Mouse (Mus musculus): ENCODE measurements at regions not wholly inside any gene's neighbourhood (a gene's known extent, or its start where the extent isn't known, plus 50 kb on each side); places are given as distances from the start of the nearest gene placed in this dataset.

- no peaks in the 10 kb centered on the region for H3K27me3 ChIP-seq (ENCODE audit: control insufficient read depth, insufficient read depth, low read length)
- H3K9ac ChIP-seq (ENCODE audit: low read length) = no peak overlapping the region
- no peak overlapping the region for H3K4me2 ChIP-seq
- H3K4me1 ChIP-seq (ENCODE audit: control insufficient read depth, insufficient read depth, low read length) = no peaks in the 10 kb centered on the region
- ATAC-seq (ENCODE audit: low FRiP score) (no peak), DNase-seq (ENCODE audit: low spot score, missing footprints) (peak; percentile 69)
- no peaks in the 10 kb centered on the region for H3K36me3 ChIP-seq (ENCODE audit: control insufficient read depth, insufficient read depth, low read length)
- H3K9me3 ChIP-seq (ENCODE audit: control insufficient read depth, low read length) = no peaks in the 10 kb centered on the region
- H3K4me3 ChIP-seq (ENCODE audit: low read depth, low read length) = no peak overlapping the region
- no peak overlapping the region for H3K27ac ChIP-seq (ENCODE audit: low read depth, low read length)
- 85% methylated on average over 6 of the region's 6 CpGs for WGBS
Measured at GRCm38 (mm10) chr2:27590511-27590910, 75.6 kb downstream of the Wdr5 start.

- H3K4me3 ChIP-seq (ENCODE audit: low read depth, low read length) = no peak overlapping the region
- no peak overlapping the region for H3K4me2 ChIP-seq
- ATAC-seq (ENCODE audit: low FRiP score) = no peak
- no peaks in the 10 kb centered on the region for H3K27me3 ChIP-seq (ENCODE audit: control insufficient read depth, insufficient read depth, low read length)
- no peak overlapping the region for H3K27ac ChIP-seq (ENCODE audit: low read depth, low read length)
- H3K9ac ChIP-seq (ENCODE audit: low read length) = no peak overlapping the region
- 87% methylated on average over 5 of the region's 5 CpGs for WGBS
- H3K36me3 ChIP-seq (ENCODE audit: control insufficient read depth, insufficient read depth, low read length) = no peaks in the 10 kb centered on the region
- no peaks in the 10 kb centered on the region for H3K4me1 ChIP-seq (ENCODE audit: control insufficient read depth, insufficient read depth, low read length)
- H3K9me3 ChIP-seq (ENCODE audit: control insufficient read depth, low read length) = no peaks in the 10 kb centered on the region
- no peak for DNase-seq (ENCODE audit: low spot score, missing footprints)
Measured at GRCm38 (mm10) chr2:27591668-27592067, 76.7 kb downstream of the Wdr5 start.

- Histone ChIP-seq H3K27ac (ENCODE audit: low read depth, low read length) (no peak overlapping the region), H3K4me2 (no peak overlapping the region), H3K36me3 (ENCODE audit: control insufficient read depth, insufficient read depth, low read length) (no peaks in the 10 kb centered on the region), H3K9ac (ENCODE audit: low read length) (no peak overlapping the region), H3K4me3 (ENCODE audit: low read depth, low read length) (no peak overlapping the region), H3K27me3 (ENCODE audit: control insufficient read depth, insufficient read depth, low read length) (no peaks in the 10 kb centered on the region), H3K4me1 (ENCODE audit: control insufficient read depth, insufficient read depth, low read length) (no peaks in the 10 kb centered on the region), H3K9me3 (ENCODE audit: control insufficient read depth, low read length) (no peaks in the 10 kb centered on the region)
- ATAC-seq (ENCODE audit: low FRiP score) (no peak), DNase-seq (ENCODE audit: low spot score, missing footprints) (peak; percentile 81)
- WGBS = 49% methylated on average over 10 of the region's 10 CpGs
Measured at GRCm38 (mm10) chr2:27593338-27593737, 78.4 kb downstream of the Wdr5 start.

- no peak overlapping the region for H3K27ac ChIP-seq (ENCODE audit: low read depth, low read length)
- ATAC-seq (ENCODE audit: low FRiP score) (no peak), DNase-seq (ENCODE audit: low spot score, missing footprints) (peak; percentile 73)
- H3K9me3 ChIP-seq (ENCODE audit: control insufficient read depth, low read length) = no peaks in the 10 kb centered on the region
- no peak overlapping the region for H3K9ac ChIP-seq (ENCODE audit: low read length)
- no peak overlapping the region for H3K4me2 ChIP-seq
- no peak overlapping the region for H3K4me3 ChIP-seq (ENCODE audit: low read depth, low read length)
- H3K27me3 ChIP-seq (ENCODE audit: control insufficient read depth, insufficient read depth, low read length) = no peaks in the 10 kb centered on the region
- no peaks in the 10 kb centered on the region for H3K36me3 ChIP-seq (ENCODE audit: control insufficient read depth, insufficient read depth, low read length)
- H3K4me1 ChIP-seq (ENCODE audit: control insufficient read depth, insufficient read depth, low read length) = no peaks in the 10 kb centered on the region
- WGBS = 71% methylated on average over 4 of the region's 4 CpGs
Measured at GRCm38 (mm10) chr2:27595251-27595650, 80.3 kb downstream of the Wdr5 start.

- ATAC-seq (ENCODE audit: low FRiP score) (no peak), DNase-seq (ENCODE audit: low spot score, missing footprints) (peak; percentile 70)
- Histone ChIP-seq H3K36me3 (ENCODE audit: control insufficient read depth, insufficient read depth, low read length) (no peaks in the 10 kb centered on the region), H3K4me3 (ENCODE audit: low read depth, low read length) (no peak overlapping the region), H3K4me1 (ENCODE audit: control insufficient read depth, insufficient read depth, low read length) (no peaks in the 10 kb centered on the region), H3K27me3 (ENCODE audit: control insufficient read depth, insufficient read depth, low read length) (no peaks in the 10 kb centered on the region), H3K27ac (ENCODE audit: low read depth, low read length) (no peak overlapping the region), H3K9ac (ENCODE audit: low read length) (no peak overlapping the region), H3K4me2 (no peak overlapping the region), H3K9me3 (ENCODE audit: control insufficient read depth, low read length) (no peaks in the 10 kb centered on the region)
- 34% methylated on average over 2 of the region's 2 CpGs for WGBS
Measured at GRCm38 (mm10) chr2:27596217-27596616, 80.0 kb upstream of the Rxra start.

- Histone ChIP-seq H3K36me3 (ENCODE audit: control insufficient read depth, insufficient read depth, low read length) (no peaks in the 10 kb centered on the region), H3K9ac (ENCODE audit: low read length) (no peak overlapping the region), H3K27ac (ENCODE audit: low read depth, low read length) (no peak overlapping the region), H3K4me3 (ENCODE audit: low read depth, low read length) (no peak overlapping the region), H3K27me3 (ENCODE audit: control insufficient read depth, insufficient read depth, low read length) (no peaks in the 10 kb centered on the region), H3K9me3 (ENCODE audit: control insufficient read depth, low read length) (no peaks in the 10 kb centered on the region), H3K4me1 (ENCODE audit: control insufficient read depth, insufficient read depth, low read length) (no peaks in the 10 kb centered on the region), H3K4me2 (no peak overlapping the region)
- DNase-seq (ENCODE audit: low spot score, missing footprints) (no peak), ATAC-seq (ENCODE audit: low FRiP score) (no peak)
- WGBS = 80% methylated on average over 1 of the region's 1 CpGs
Measured at GRCm38 (mm10) chr2:27596966-27597365, 79.3 kb upstream of the Rxra start.

- no peaks in the 10 kb centered on the region for H3K36me3 ChIP-seq (ENCODE audit: control insufficient read depth, insufficient read depth, low read length)
- 93% methylated on average over 4 of the region's 4 CpGs for WGBS
- no peak overlapping the region for H3K4me3 ChIP-seq (ENCODE audit: low read depth, low read length)
- H3K9ac ChIP-seq (ENCODE audit: low read length) = no peak overlapping the region
- no peaks in the 10 kb centered on the region for H3K9me3 ChIP-seq (ENCODE audit: control insufficient read depth, low read length)
- H3K4me2 ChIP-seq = no peak overlapping the region
- no peaks in the 10 kb centered on the region for H3K4me1 ChIP-seq (ENCODE audit: control insufficient read depth, insufficient read depth, low read length)
- DNase-seq (ENCODE audit: low spot score, missing footprints) (no peak), ATAC-seq (ENCODE audit: low FRiP score) (no peak)
- no peaks in the 10 kb centered on the region for H3K27me3 ChIP-seq (ENCODE audit: control insufficient read depth, insufficient read depth, low read length)
- no peak overlapping the region for H3K27ac ChIP-seq (ENCODE audit: low read depth, low read length)
Measured at GRCm38 (mm10) chr2:27597901-27598300, 78.3 kb upstream of the Rxra start.

GRCm38 (mm10) chr2:27599061-27599768 is 77.0 kb upstream of the Rxra start:
- no peaks in the 10 kb centered on the region for H3K9me3 ChIP-seq (ENCODE audit: control insufficient read depth, low read length)
- no peaks in the 10 kb centered on the region for H3K4me1 ChIP-seq (ENCODE audit: control insufficient read depth, insufficient read depth, low read length)
- WGBS = 91% methylated on average over 8 of the region's 8 CpGs
- H3K27me3 ChIP-seq (ENCODE audit: control insufficient read depth, insufficient read depth, low read length) = no peaks in the 10 kb centered on the region
- ATAC-seq (ENCODE audit: low FRiP score) (no peak), DNase-seq (ENCODE audit: low spot score, missing footprints) (no peak)
- H3K4me3 ChIP-seq (ENCODE audit: low read depth, low read length) = no peak overlapping the region
- H3K27ac ChIP-seq (ENCODE audit: low read depth, low read length) = no peak overlapping the region
- no peak overlapping the region for H3K4me2 ChIP-seq
- H3K36me3 ChIP-seq (ENCODE audit: control insufficient read depth, insufficient read depth, low read length) = no peaks in the 10 kb centered on the region
- H3K9ac ChIP-seq (ENCODE audit: low read length) = no peak overlapping the region; the same call in 1 of the 2 replicates

- Histone ChIP-seq H3K36me3 (ENCODE audit: control insufficient read depth, insufficient read depth, low read length) (no peaks in the 10 kb centered on the region), H3K4me1 (ENCODE audit: control insufficient read depth, insufficient read depth, low read length) (no peaks in the 10 kb centered on the region), H3K4me2 (no peak overlapping the region), H3K9me3 (ENCODE audit: control insufficient read depth, low read length) (no peaks in the 10 kb centered on the region), H3K27me3 (ENCODE audit: control insufficient read depth, insufficient read depth, low read length) (no peaks in the 10 kb centered on the region), H3K27ac (ENCODE audit: low read depth, low read length) (no peak overlapping the region), H3K9ac (ENCODE audit: low read length) (no peak overlapping the region), H3K4me3 (ENCODE audit: low read depth, low read length) (no peak overlapping the region)
- ATAC-seq (ENCODE audit: low FRiP score) = no peak
- DNase-seq (ENCODE audit: low spot score, missing footprints) = peak; percentile 77
- 83% methylated on average over 4 of the region's 4 CpGs for WGBS
Measured at GRCm38 (mm10) chr2:27599769-27600167, 76.5 kb upstream of the Rxra start.

Data from midbrain, embryonic 11.5 days (tissue).